Mouse (Mus musculus) hindbrain, embryonic 13.5 days (tissue): ENCODE measurements around the gene Tuba4a. TPM values are rescaled to one million over a fixed set of nuclear protein-coding genes. Genes with fewer than 3 reads are reported as not detected.

ENCODE experiments used
- ATAC-seq: fragments of 200-750 bp; cut with Nextera tagmentation; 2 replicates; pipeline ENCODE4 v1.8.0; 2017; ENCODE audit warnings: moderate TSS enrichment; ENCODE audit not compliant: low FRiP score
- H3K27ac ChIP-seq: fragments of 300-500 bp; sonication (generic); 2 replicates; pipeline ENCODE4 v1.5.1; 2015; ENCODE audit warnings: inconsistent platforms, mild to moderate bottlenecking, moderate library complexity
- H3K27me3 ChIP-seq: fragments of 300-500 bp; sonication (generic); 2 replicates; pipeline ENCODE4 v1.6.1; 2015; ENCODE audit warnings: mild to moderate bottlenecking, inconsistent platforms
- H3K36me3 ChIP-seq: fragments of 300-500 bp; sonication (generic); 2 replicates; pipeline ENCODE4 v1.6.1; 2015; ENCODE audit warnings: mild to moderate bottlenecking, inconsistent platforms
- H3K4me1 ChIP-seq: fragments of 300-500 bp; sonication (generic); replicated peaks from 2 replicates; pipeline ENCODE4 v1.6.1; 2015; ENCODE audit warnings: inconsistent platforms
- H3K4me2 ChIP-seq: fragments of 300-500 bp; sonication (generic); 2 replicates; pipeline ENCODE4 v1.6.1; 2015; ENCODE audit warnings: inconsistent platforms, mild to moderate bottlenecking, moderate library complexity
- H3K4me3 ChIP-seq: fragments of 300-500 bp; sonication (generic); 2 replicates; pipeline ENCODE4 v1.5.1; 2015; ENCODE audit warnings: mild to moderate bottlenecking, inconsistent platforms
- H3K9ac ChIP-seq: fragments of 300-500 bp; sonication (generic); 2 replicates; pipeline ENCODE4 v1.6.1; 2015; ENCODE audit warnings: mild to moderate bottlenecking, inconsistent platforms
- H3K9me3 ChIP-seq: fragments of 300-500 bp; sonication (generic); 2 replicates; pipeline ENCODE4 v1.6.1; 2016; ENCODE audit warnings: inconsistent platforms
- WGBS: fragments of 180-500 bp; shearing (Covaris S2); methylation state at CpG from one replicate; pipeline ENCODE4 v1.1.7; 2015; 5-methylcytosine and 5-hydroxymethylcytosine counted together
- polyA plus RNA-seq: library from polyadenylated mRNA; unstranded; fragments of >200 nt; fragmentation: Nextera tagmentation; extraction: Ambion mirVana; gene quantifications from 2 replicates; pipeline ENCODE4 v1.2.1, GENCODE M21; 2015

Gene Tuba4a
- polyA plus RNA-seq, 1 experiment from 2014 or later: 7.1 TPM

- Histone ChIP-seq H3K4me2 (peak within 1 kb of the TSS; percentile 94), H3K36me3 (peaks cover 52% of the 10 kb centered on the region), H3K27ac (peak within 1 kb of the TSS; percentile 96), H3K9me3 (no peaks in the 10 kb centered on the region), H3K27me3 (no peaks in the 10 kb centered on the region), H3K4me1 (peaks cover 27% of the 10 kb centered on the region), H3K9ac (peak within 1 kb of the TSS; percentile 93), H3K4me3 (peak within 1 kb of the TSS; percentile 78)
- ATAC-seq: peak; percentile 99
- under 1% methylated on average over 55 of the region's 56 CpGs for WGBS
These were observed 27.9 kb downstream of the Tuba4a start, which contains the start of the genes Ankzf1 and Atg9a for GRCm38 (mm10) chr1:75191622-75192402. Ankzf1 (plus strand) TSS chr1:75192151. Atg9a (minus strand) TSS chr1:75192196.

- peak overlapping the region; percentile 92 for H3K4me2 ChIP-seq
- H3K36me3 ChIP-seq: peaks cover 52% of the 10 kb centered on the region
- H3K27me3 ChIP-seq: no peaks in the 10 kb centered on the region
- ATAC-seq: no peak
- H3K27ac ChIP-seq: peak overlapping the region; percentile 96
- H3K4me3 ChIP-seq: peak overlapping the region; percentile 78
- peak overlapping the region; percentile 93 for H3K9ac ChIP-seq
- 48% methylated on average over 5 of the region's 5 CpGs for WGBS
- H3K4me1 ChIP-seq: peaks cover 27% of the 10 kb centered on the region
- no peaks in the 10 kb centered on the region for H3K9me3 ChIP-seq
These were observed 28.4 kb downstream of the Tuba4a start for GRCm38 (mm10) chr1:75191258-75191621.

- Histone ChIP-seq H3K27me3 (no peaks in the 10 kb centered on the region), H3K36me3 (peaks cover 52% of the 10 kb centered on the region), H3K9ac (peak overlapping the region; percentile 93), H3K4me1 (peaks cover 27% of the 10 kb centered on the region), H3K4me3 (peak overlapping the region; percentile 78), H3K27ac (no peak overlapping the region), H3K4me2 (peak overlapping the region; percentile 92), H3K9me3 (no peaks in the 10 kb centered on the region)
- 80% methylated on average over 2 of the region's 2 CpGs for WGBS
- ATAC-seq: no peak
These were observed 29.1 kb downstream of the Tuba4a start for GRCm38 (mm10) chr1:75190577-75190976.

GRCm38 (mm10) chr1:75187914-75188483 lies 31.7 kb downstream of the Tuba4a start:
- Histone ChIP-seq H3K9ac (no peak overlapping the region), H3K4me3 (no peak overlapping the region), H3K27me3 (no peaks in the 10 kb centered on the region), H3K4me1 (peaks cover 19% of the 10 kb centered on the region), H3K4me2 (no peak overlapping the region), H3K9me3 (no peaks in the 10 kb centered on the region), H3K36me3 (peaks cover 68% of the 10 kb centered on the region), H3K27ac (no peak overlapping the region)
- WGBS: 93% methylated on average over 2 of the region's 2 CpGs
- no peak for ATAC-seq

- no peak for ATAC-seq
- peaks cover 76% of the 10 kb centered on the region for H3K36me3 ChIP-seq
- no peak overlapping the region for H3K9ac ChIP-seq
- H3K4me1 ChIP-seq: peaks cover 15% of the 10 kb centered on the region
- H3K27ac ChIP-seq: no peak overlapping the region
- no peak overlapping the region for H3K4me3 ChIP-seq
- no peak overlapping the region for H3K4me2 ChIP-seq
- H3K27me3 ChIP-seq: no peaks in the 10 kb centered on the region
- no peaks in the 10 kb centered on the region for H3K9me3 ChIP-seq
These were observed 32.5 kb downstream of the Tuba4a start for GRCm38 (mm10) chr1:75187126-75187525.

GRCm38 (mm10) chr1:75185495-75185894 lies 34.2 kb downstream of the Tuba4a start:
- ATAC-seq: no peak
- Histone ChIP-seq H3K4me3 (no peak overlapping the region), H3K4me1 (peaks cover 13% of the 10 kb centered on the region), H3K9me3 (no peaks in the 10 kb centered on the region), H3K36me3 (peaks cover 89% of the 10 kb centered on the region), H3K4me2 (no peak overlapping the region), H3K9ac (no peak overlapping the region), H3K27ac (no peak overlapping the region), H3K27me3 (no peaks in the 10 kb centered on the region)
- WGBS: 95% methylated on average over 11 of the region's 11 CpGs

GRCm38 (mm10) chr1:75182160-75182559 lies 37.5 kb downstream of the Tuba4a start:
- H3K9ac ChIP-seq: no peak overlapping the region
- no peak overlapping the region for H3K4me3 ChIP-seq
- peaks cover 70% of the 10 kb centered on the region for H3K36me3 ChIP-seq
- no peaks in the 10 kb centered on the region for H3K9me3 ChIP-seq
- ATAC-seq: no peak
- H3K4me2 ChIP-seq: no peak overlapping the region
- 73% methylated on average over 4 of the region's 4 CpGs for WGBS
- peaks cover 30% of the 10 kb centered on the region for H3K4me1 ChIP-seq
- no peak overlapping the region for H3K27ac ChIP-seq
- H3K27me3 ChIP-seq: no peaks in the 10 kb centered on the region

- Histone ChIP-seq H3K36me3 (peaks cover 69% of the 10 kb centered on the region), H3K9ac (no peak overlapping the region), H3K4me1 (peaks cover 30% of the 10 kb centered on the region), H3K27ac (no peak overlapping the region), H3K4me3 (no peak overlapping the region), H3K27me3 (no peaks in the 10 kb centered on the region), H3K4me2 (no peak overlapping the region), H3K9me3 (no peaks in the 10 kb centered on the region)
- ATAC-seq: no peak
- 83% methylated on average over 4 of the region's 4 CpGs for WGBS
These were observed 38.2 kb downstream of the Tuba4a start for GRCm38 (mm10) chr1:75181377-75181870.

GRCm38 (mm10) chr1:75180741-75181140 lies 38.9 kb downstream of the Tuba4a start:
- 49% methylated on average over 6 of the region's 7 CpGs for WGBS
- ATAC-seq: no peak
- Histone ChIP-seq H3K27ac (no peak overlapping the region), H3K4me1 (peaks cover 30% of the 10 kb centered on the region), H3K36me3 (peaks cover 69% of the 10 kb centered on the region), H3K4me3 (peak overlapping the region; percentile 59), H3K4me2 (peak overlapping the region; percentile 100), H3K27me3 (no peaks in the 10 kb centered on the region), H3K9ac (no peak overlapping the region), H3K9me3 (no peaks in the 10 kb centered on the region)

- H3K4me3 ChIP-seq: peak within 1 kb of the TSS; percentile 59
- peak within 1 kb of the TSS; percentile 100 for H3K4me2 ChIP-seq
- peaks cover 30% of the 10 kb centered on the region for H3K4me1 ChIP-seq
- peaks cover 69% of the 10 kb centered on the region for H3K36me3 ChIP-seq
- under 1% methylated on average over 31 of the region's 31 CpGs for WGBS
- ATAC-seq: peak; percentile 91
- peak within 1 kb of the TSS; percentile 84 for H3K9ac ChIP-seq
- H3K27me3 ChIP-seq: no peaks in the 10 kb centered on the region
- no peaks in the 10 kb centered on the region for H3K9me3 ChIP-seq
- H3K27ac ChIP-seq: peak within 1 kb of the TSS; percentile 81
These were observed 39.5 kb downstream of the Tuba4a start, which contains the start of gene Abcb6 for GRCm38 (mm10) chr1:75180105-75180590. Abcb6 (minus strand) TSS chr1:75180392.

GRCm38 (mm10) chr1:75179334-75180104 lies 40.1 kb downstream of the Tuba4a start:
- 10% methylated on average over 23 of the region's 23 CpGs for WGBS
- Histone ChIP-seq H3K4me3 (peak overlapping the region; percentile 59), H3K9ac (peak overlapping the region; percentile 84), H3K4me2 (peak overlapping the region; percentile 100), H3K36me3 (peaks cover 69% of the 10 kb centered on the region), H3K27ac (peak overlapping the region; percentile 81), H3K4me1 (peaks cover 30% of the 10 kb centered on the region), H3K27me3 (no peaks in the 10 kb centered on the region), H3K9me3 (no peaks in the 10 kb centered on the region)
- ATAC-seq: peak; percentile 60
